Mouse (Mus musculus) cerebellum, adult 2 months (tissue): ENCODE measurements around the gene Mrpl49. TPM values are rescaled to one million over a fixed set of nuclear protein-coding genes. Genes with fewer than 3 reads are reported as not detected.

Experiments used
- DNase-seq, 2 experiments: peaks; one replicate each; pipeline ENCODE4 v3.0.0; 2021
- H3K27ac ChIP-seq: fragments of 200-500 bp; 2 replicates; pipeline ENCODE4 v1.5.1; 2012; ENCODE audit warnings: low read length, control low read depth, inconsistent platforms; ENCODE audit not compliant: insufficient read depth
- H3K27me3 ChIP-seq: fragments of 200-500 bp; 2 replicates; pipeline ENCODE4 v1.6.1; 2012; ENCODE audit warnings: inconsistent platforms, mild to moderate bottlenecking, low read length, moderate library complexity; ENCODE audit not compliant: control insufficient read depth, insufficient read depth
- H3K4me1 ChIP-seq: fragments of 200-500 bp; 2 replicates; pipeline ENCODE4 v1.6.1; 2011; ENCODE audit warnings: low read length; ENCODE audit not compliant: control insufficient read depth, insufficient read depth
- H3K4me3 ChIP-seq: fragments of 200-500 bp; replicated peaks from 2 replicates; pipeline ENCODE3; 2011; ENCODE audit warnings: mild to moderate bottlenecking, low read depth, low read length, control low read depth; ENCODE audit not compliant: insufficient read depth
- CTCF ChIP-seq: fragments of 200-500 bp; IDR thresholded peaks from 2 replicates; pipeline ENCODE4 v1.5.1; 2011; ENCODE audit warnings: low read depth, mild to moderate bottlenecking, control low read depth, low read length, moderate library complexity, borderline replicate concordance; ENCODE audit not compliant: insufficient read depth
- POLR2A ChIP-seq: fragments of 200-500 bp; IDR thresholded peaks from 2 replicates; pipeline ENCODE4 v1.6.1; 2011; ENCODE audit warnings: low read length, control low read depth, borderline replicate concordance; ENCODE audit not compliant: insufficient read depth
- WGBS: fragments of 180-500 bp; shearing (Covaris S2); methylation state at CpG from one replicate; pipeline ENCODE4 v1.1.7; 2018; 5-methylcytosine and 5-hydroxymethylcytosine counted together
- polyA plus RNA-seq: library from polyadenylated mRNA; depleted of rRNA; stranded (reverse); fragments of >200 nt; gene quantifications from 2 replicates; pipeline ENCODE4 v1.2.3, GENCODE M21; 2012

The Mrpl49 gene
- polyA plus RNA-seq, 1 experiment, result 48.7 TPM

DNA sequence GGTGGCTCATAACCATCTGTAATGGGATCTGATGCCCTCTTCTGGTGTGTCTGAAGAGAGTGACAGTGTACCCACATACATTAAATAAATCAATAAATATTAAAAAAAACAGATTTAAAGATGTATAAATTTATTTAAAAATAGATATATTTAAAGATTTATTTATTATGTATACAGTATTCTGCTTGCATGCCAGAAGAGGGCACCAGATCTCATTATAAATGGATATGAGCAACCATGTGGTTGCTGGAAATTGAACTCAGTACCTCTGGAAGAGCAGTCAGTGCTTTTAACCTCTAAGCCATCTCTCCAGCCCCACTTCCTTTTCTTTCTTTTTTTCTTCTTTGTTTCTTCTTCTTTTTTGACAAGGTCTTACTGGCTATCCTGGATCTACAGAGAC is 17.6 kb downstream of the Mrpl49 start:
- no peak for DNase-seq
- TF ChIP-seq CTCF (no peak), POLR2A (no peak)
- H3K27ac ChIP-seq, result no peak overlapping the region
- no peaks in the 10 kb centered on the region for H3K27me3 ChIP-seq
- no peaks in the 10 kb centered on the region for H3K4me1 ChIP-seq
- H3K4me3 ChIP-seq, result no peak overlapping the region

DNA sequence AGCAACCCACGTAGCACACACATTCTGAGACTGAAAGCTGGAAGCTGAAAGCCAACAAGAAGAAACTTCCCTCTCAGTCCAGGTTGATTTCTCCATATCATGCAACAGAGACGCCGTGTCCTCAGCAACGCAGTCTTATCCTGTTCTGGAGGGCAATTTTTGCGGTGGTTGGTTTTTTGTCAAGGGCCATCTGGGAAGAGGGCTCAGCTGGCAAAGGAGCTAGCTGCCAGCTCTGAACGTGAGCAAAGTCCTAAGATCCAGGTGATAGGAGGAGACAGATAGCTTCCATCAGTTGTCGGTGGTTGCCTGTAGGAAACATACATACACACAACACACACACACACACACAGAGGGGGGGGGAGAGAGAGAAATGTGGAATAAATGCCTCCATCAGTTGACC is 19.3 kb downstream of the Mrpl49 start:
- H3K4me3 ChIP-seq, result no peak overlapping the region
- no peaks in the 10 kb centered on the region for H3K27me3 ChIP-seq
- no peaks in the 10 kb centered on the region for H3K4me1 ChIP-seq
- 34% methylated on average over 7 of the region's 7 CpGs for WGBS
- no peak overlapping the region for H3K27ac ChIP-seq
- DNase-seq, result no peak
- TF ChIP-seq POLR2A, result no peak
- no peak for TF ChIP-seq CTCF

DNA sequence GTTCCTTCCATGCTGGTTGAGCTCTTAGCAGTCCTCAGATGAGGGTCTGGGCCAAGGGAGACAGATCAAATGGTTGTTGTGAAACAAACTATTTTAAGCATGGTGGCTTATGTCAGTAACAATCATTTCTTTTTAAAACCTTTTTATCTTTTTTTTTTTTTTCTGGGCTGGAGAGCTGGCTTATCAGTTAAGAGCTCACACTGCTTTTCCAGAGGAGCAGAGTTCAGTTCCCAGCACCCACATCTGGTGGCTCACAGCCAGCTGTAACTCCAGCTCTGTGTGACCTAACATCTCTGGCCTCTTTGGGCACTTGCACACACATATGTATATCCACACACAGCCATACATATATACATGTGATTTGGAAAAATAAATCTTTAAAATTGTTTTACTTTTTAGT is 19.9 kb downstream of the Mrpl49 start:
- no peak for DNase-seq
- TF ChIP-seq CTCF (no peak), POLR2A (no peak)
- no peaks in the 10 kb centered on the region for H3K4me1 ChIP-seq
- no peak overlapping the region for H3K27ac ChIP-seq
- H3K27me3 ChIP-seq, result no peaks in the 10 kb centered on the region
- H3K4me3 ChIP-seq, result no peak overlapping the region

DNA sequence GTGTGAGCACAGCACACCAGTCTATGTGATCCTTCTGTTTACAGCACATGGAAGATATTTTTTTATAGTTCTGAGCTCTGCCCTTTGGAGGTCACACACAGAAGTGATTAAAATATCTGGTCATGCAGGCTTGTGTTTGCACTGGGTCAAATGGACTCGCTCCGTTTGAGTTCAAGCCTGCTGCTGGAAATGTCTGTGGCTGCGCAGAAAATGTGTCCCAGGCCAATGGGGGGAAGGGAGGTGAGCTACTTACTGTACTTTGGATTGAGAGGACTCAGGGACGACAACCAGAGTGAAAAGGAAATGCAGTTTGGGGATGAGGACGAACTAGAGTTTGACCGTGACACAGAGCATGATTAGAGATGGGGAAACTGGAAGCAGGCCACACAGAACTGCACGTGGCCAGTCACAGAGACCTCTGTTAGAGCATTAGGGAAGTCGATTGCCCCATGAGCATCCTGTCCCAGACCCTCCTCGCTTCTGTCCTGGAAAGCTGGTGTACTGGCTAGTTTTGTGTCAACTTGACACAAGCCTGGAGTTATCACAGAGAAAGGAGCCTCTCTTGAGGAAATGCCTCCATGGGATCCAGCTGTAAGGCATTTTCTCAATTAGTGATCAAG is 21.5 kb downstream of the Mrpl49 start:
- no peak overlapping the region for H3K27ac ChIP-seq
- DNase-seq, result no peak
- 77% methylated on average over 9 of the region's 9 CpGs for WGBS
- H3K4me1 ChIP-seq, result no peaks in the 10 kb centered on the region
- TF ChIP-seq POLR2A, result no peak
- no peak for TF ChIP-seq CTCF
- H3K4me3 ChIP-seq, result no peak overlapping the region
- H3K27me3 ChIP-seq, result no peaks in the 10 kb centered on the region

GRCm38 (mm10) chr19:6030520-6031280 is 26.9 kb downstream of the Mrpl49 start:
- H3K27me3 ChIP-seq, result no peaks in the 10 kb centered on the region
- DNase-seq, result no peak
- H3K27ac ChIP-seq, result no peak overlapping the region
- WGBS, result 63% methylated on average over 14 of the region's 14 CpGs
- TF ChIP-seq POLR2A (no peak), CTCF (no peak)
- no peaks in the 10 kb centered on the region for H3K4me1 ChIP-seq
- H3K4me3 ChIP-seq, result no peak overlapping the region

DNA sequence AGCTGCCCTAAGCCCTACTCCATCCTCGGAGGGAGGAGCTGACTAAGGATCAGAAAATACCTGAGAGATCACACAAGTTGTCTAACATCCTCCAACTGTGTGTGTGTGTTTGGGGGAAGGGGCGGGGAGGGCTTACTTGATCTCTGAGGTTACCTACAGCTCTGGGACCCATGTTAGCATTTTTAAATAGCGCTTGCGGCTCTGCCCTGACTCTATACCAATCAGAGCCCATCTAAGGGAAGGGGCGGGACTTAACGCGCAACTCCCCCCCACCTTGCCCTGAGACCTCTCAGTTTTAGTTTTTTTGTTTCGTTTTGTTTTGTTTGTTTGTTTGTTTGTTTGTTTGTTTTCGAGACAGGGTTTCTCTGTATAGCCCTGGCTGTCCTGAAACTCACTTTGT is 28.2 kb downstream of the Mrpl49 start:
- 82% methylated on average over 9 of the region's 9 CpGs for WGBS
- H3K4me1 ChIP-seq, result no peaks in the 10 kb centered on the region
- H3K4me3 ChIP-seq, result no peak overlapping the region
- TF ChIP-seq POLR2A (no peak), CTCF (no peak)
- H3K27me3 ChIP-seq, result no peaks in the 10 kb centered on the region
- DNase-seq, result no peak
- no peak overlapping the region for H3K27ac ChIP-seq

DNA sequence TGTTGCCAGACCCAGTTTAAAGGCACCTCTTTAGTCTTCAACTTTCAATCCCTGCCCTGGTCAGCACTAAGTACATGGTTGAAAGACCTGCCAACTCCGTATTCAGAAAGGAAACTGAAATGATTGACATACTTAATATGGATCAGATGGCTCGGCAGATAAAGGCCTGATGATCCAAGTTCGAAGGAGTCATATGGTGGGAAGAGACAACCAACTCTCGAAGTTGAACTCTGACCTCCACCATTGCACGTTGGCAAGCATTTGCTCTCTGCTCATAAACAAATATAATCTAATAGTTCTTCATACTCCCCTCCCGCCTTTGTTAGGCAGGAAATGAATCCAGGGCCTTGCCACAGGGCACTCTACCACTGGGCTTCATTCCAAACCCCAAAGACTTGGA is 28.6 kb downstream of the Mrpl49 start:
- 68% methylated on average over 6 of the region's 6 CpGs for whole genome bisulfite sequencing
- Histone ChIP-seq H3K4me3 (no peak overlapping the region), H3K4me1 (no peaks in the 10 kb centered on the region), H3K27ac (no peak overlapping the region), H3K27me3 (no peaks in the 10 kb centered on the region)
- TF ChIP-seq POLR2A, result no peak
- no peak for DNase-seq

DNA sequence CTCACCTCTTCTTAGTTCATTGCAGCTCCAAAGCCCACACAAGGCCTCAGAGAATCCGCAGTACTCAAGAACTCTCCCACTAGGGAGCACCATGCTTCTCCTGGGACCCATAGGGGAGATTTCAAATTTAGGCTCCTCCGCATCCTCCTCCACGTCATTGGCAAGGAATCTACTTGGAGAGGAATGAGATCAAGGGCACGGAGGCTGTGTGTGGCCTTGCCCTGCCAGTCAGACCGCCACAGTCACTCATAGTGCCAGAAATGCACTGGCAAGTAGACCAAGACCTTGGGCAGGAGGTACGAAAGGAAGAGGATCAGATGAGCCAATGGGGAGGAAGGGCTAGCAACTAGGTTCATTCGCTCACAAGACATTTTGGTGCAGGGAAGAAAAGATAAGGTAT is 33.7 kb downstream of the Mrpl49 start:
- H3K27ac ChIP-seq, result no peak overlapping the region
- 45% methylated on average over 7 of the region's 7 CpGs for WGBS
- H3K27me3 ChIP-seq, result no peaks in the 10 kb centered on the region
- no peak for TF ChIP-seq CTCF
- TF ChIP-seq POLR2A, result no peak
- DNase-seq, result no peak
- H3K4me3 ChIP-seq, result no peak overlapping the region
- H3K4me1 ChIP-seq, result no peaks in the 10 kb centered on the region
